ENCODE assay signal across 8 mouse cellular contexts in genomic region chr1:172148955-172149815, GRCm38 (mm10). TPM values are rescaled to one million over a fixed set of nuclear protein-coding genes. Genes with fewer than 3 reads are reported as not detected.
DNase-seq lines count a peak whose midpoint lies in the region; ATAC-seq lines count a peak whose summit lies in the region.

No protein-coding gene starts in this region.

- peak overlapping the region; percentile 92 for H3K4me3 ChIP-seq in lung, embryonic 15.5 days
- H3K4me3 ChIP-seq in hindbrain, embryonic 13.5 days, result peak overlapping the region; percentile 92
- peak overlapping the region; percentile 97 for H3K4me3 ChIP-seq in midbrain, embryonic 10.5 days

- no peaks in the 10 kb centered on the region for H3K27me3 ChIP-seq in lung, embryonic 15.5 days
- H3K27me3 ChIP-seq in hindbrain, embryonic 13.5 days, result no peaks in the 10 kb centered on the region
- no peaks in the 10 kb centered on the region for H3K27me3 ChIP-seq in midbrain, embryonic 10.5 days (ENCODE audit: low read depth, poor library complexity, severe bottlenecking)

- peak overlapping the region; percentile 96 for H3K27ac ChIP-seq in lung, embryonic 15.5 days
- peak overlapping the region; percentile 96 for H3K27ac ChIP-seq in hindbrain, embryonic 13.5 days
- peak overlapping the region; percentile 99 for H3K27ac ChIP-seq in midbrain, embryonic 10.5 days (replicated peaks)

- WGBS in lung, embryonic 15.5 days, result 5% methylated on average over 19 of the region's 19 CpGs
- 23% methylated on average over 19 of the region's 19 CpGs for WGBS in hindbrain, embryonic 13.5 days
- 29% methylated on average over 19 of the region's 19 CpGs for WGBS in midbrain, embryonic 10.5 days

- peaks cover 35% of the 10 kb centered on the region for H3K36me3 ChIP-seq in lung, embryonic 15.5 days
- peaks cover 33% of the 10 kb centered on the region for H3K36me3 ChIP-seq in hindbrain, embryonic 13.5 days
- H3K36me3 ChIP-seq in midbrain, embryonic 10.5 days, result peaks cover 44% of the 10 kb centered on the region

- no peak for DNase-seq in lung, postnatal 10 days
- peak; percentile 65 for DNase-seq in c-Kit-negative CD71-positive TER-119-positive erythroid progenitor cells, embryonic 14.5 days (ENCODE audit: low read depth, low spot score)
- no peak for DNase-seq in midbrain, embryonic 10.5 days (ENCODE audit: low spot score)
- no peak for DNase-seq in left cerebral cortex, adult 9 months (ENCODE audit: low spot score in 2 of 2)
- DNase-seq in adrenal gland, postnatal 14 days, result no peak
- no peak for DNase-seq in adrenal gland, postnatal 10 days

- peak overlapping the region; percentile 68 for H3K4me2 ChIP-seq in lung, embryonic 15.5 days
- H3K4me2 ChIP-seq in hindbrain, embryonic 13.5 days, result peak overlapping the region; percentile 66

- H3K9me3 ChIP-seq in lung, embryonic 15.5 days, result no peaks in the 10 kb centered on the region
- H3K9me3 ChIP-seq in hindbrain, embryonic 13.5 days, result no peaks in the 10 kb centered on the region
- no peaks in the 10 kb centered on the region for H3K9me3 ChIP-seq in midbrain, embryonic 10.5 days (replicated peaks)

- ATAC-seq in lung, embryonic 15.5 days (ENCODE audit: borderline replicate concordance, extremely low read depth, low FRiP score, low TSS enrichment), result no peak
- no peak for ATAC-seq in hindbrain, embryonic 13.5 days (ENCODE audit: low FRiP score)

- peak overlapping the region; percentile 99 for H3K9ac ChIP-seq in lung, embryonic 15.5 days
- H3K9ac ChIP-seq in hindbrain, embryonic 13.5 days, result peak overlapping the region; percentile 94

- peaks cover 19% of the 10 kb centered on the region for H3K4me1 ChIP-seq in lung, embryonic 15.5 days
- peaks cover 30% of the 10 kb centered on the region for H3K4me1 ChIP-seq in hindbrain, embryonic 13.5 days (replicated peaks)
- peaks cover 21% of the 10 kb centered on the region for H3K4me1 ChIP-seq in midbrain, embryonic 10.5 days

RNA-seq across cellular contexts. Expression of gene Dcaf8, which starts 1.3 kb away (rescaled TPM):
- 131 and 134 TPM in 2 replicates for polyA plus RNA-seq in lung, embryonic 15.5 days (2015; fragmentation: Nextera tagmentation; extraction: Ambion mirVana)
- polyA plus RNA-seq in hindbrain, embryonic 13.5 days (2015; fragmentation: Nextera tagmentation; extraction: Ambion mirVana), result 100 and 107 TPM in 2 replicates
- 124 and 138 TPM in 2 replicates for polyA plus RNA-seq in midbrain, embryonic 10.5 days (2016; fragmentation: Nextera tagmentation; extraction: Ambion mirVana)
- 118 and 125 TPM in 2 replicates for total RNA-seq in adrenal gland, postnatal 14 days (2021)
- 100 to 1,000 TPM; 114 to 153 TPM for total RNA-seq in adrenal gland, postnatal 10 days (2021)

RNA-seq across cellular contexts. Expression of gene Pex19, which starts 22.6 kb away (rescaled TPM):
- polyA plus RNA-seq in lung, embryonic 15.5 days (2015; fragmentation: Nextera tagmentation; extraction: Ambion mirVana), result 117 and 123 TPM in 2 replicates
- polyA plus RNA-seq in hindbrain, embryonic 13.5 days (2015; fragmentation: Nextera tagmentation; extraction: Ambion mirVana), result 163 and 168 TPM in 2 replicates
- 166 and 175 TPM in 2 replicates for polyA plus RNA-seq in midbrain, embryonic 10.5 days (2016; fragmentation: Nextera tagmentation; extraction: Ambion mirVana)
- total RNA-seq in adrenal gland, postnatal 14 days (2021), result 135 and 141 TPM in 2 replicates
- 100 to 1,000 TPM; 154 to 172 TPM for total RNA-seq in adrenal gland, postnatal 10 days (2021)

RNA-seq across cellular contexts. Expression of gene Pea15a, which starts 57.4 kb away (rescaled TPM):
- 142 and 146 TPM in 2 replicates for polyA plus RNA-seq in lung, embryonic 15.5 days (2015; fragmentation: Nextera tagmentation; extraction: Ambion mirVana)
- polyA plus RNA-seq in hindbrain, embryonic 13.5 days (2015; fragmentation: Nextera tagmentation; extraction: Ambion mirVana), result 400 and 410 TPM in 2 replicates
- polyA plus RNA-seq in midbrain, embryonic 10.5 days (2016; fragmentation: Nextera tagmentation; extraction: Ambion mirVana), result 340 and 410 TPM in 2 replicates
- 61.5 and 63.2 TPM in 2 replicates for total RNA-seq in adrenal gland, postnatal 14 days (2021)
- 10 to 100 TPM; 65.7 to 80.4 TPM for total RNA-seq in adrenal gland, postnatal 10 days (2021)
